Mouse (Mus musculus): ENCODE results near the gene Ankrd63. TPM values are rescaled to one million over a fixed set of nuclear protein-coding genes. Genes with fewer than 3 reads are reported as not detected.
A peak's percentile ranks its signal among the peaks of the same experiment; 100 is the strongest.

Ankrd63 gene
- total and polyA plus RNA-seq, 3 experiments, result 0.08 to 0.53 TPM; not detected in 1

DNA sequence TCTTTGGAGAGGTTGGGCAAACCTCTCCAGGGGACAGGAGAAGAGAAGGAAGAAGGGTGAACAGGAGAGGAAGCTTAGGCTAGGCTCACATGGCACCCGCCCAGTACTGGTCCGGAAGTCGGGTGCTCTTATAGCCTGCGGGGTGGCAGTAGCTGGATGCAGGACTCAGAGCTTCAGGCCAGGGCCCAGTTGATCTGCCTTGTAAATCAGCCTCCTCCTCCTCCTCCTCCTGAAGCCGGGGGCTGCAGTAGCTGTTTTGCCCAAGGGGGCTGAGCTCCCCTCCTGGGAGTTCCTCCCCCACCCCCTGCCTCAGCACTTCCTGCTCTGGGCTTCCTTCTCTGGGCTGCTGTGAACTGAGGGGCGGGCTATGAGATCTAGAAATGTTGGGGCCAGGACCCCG, 24.6 kb upstream of the Ankrd63 start, which contains the start of gene Plcb2 (continued):
- TF ChIP-seq HCFC1 (IDR thresholded peaks at IDR 0.05; ENCODE audit: low read depth, low read length) (peak; percentile 15; the same call in 1 of the 2 replicates), NELFE (IDR thresholded peaks at IDR 0.05; ENCODE audit: low read depth, low read length) (peak; percentile 62), ZMIZ1 (IDR thresholded peaks at IDR 0.05; ENCODE audit: low read depth, low read length) (no peak; the same call in 1 of the 2 replicates), GATA1 (IDR thresholded peaks at IDR 0.05; ENCODE audit: low read depth, low read length) (no peak), MYB (IDR thresholded peaks at IDR 0.05; ENCODE audit: low read depth, low read length) (no peak), SIN3A (IDR thresholded peaks at IDR 0.05; ENCODE audit: low read length) (peak; percentile 35; the same call in 1 of the 2 replicates), MAZ (IDR thresholded peaks at IDR 0.05; ENCODE audit: low read depth, low read length) (peak; percentile 50; the same call in 1 of the 2 replicates), POLR2A (IDR thresholded peaks at IDR 0.05; ENCODE audit: control insufficient read depth in 1 of 2, insufficient read depth in 1 of 2, low read depth in 1 of 2, low read length in 2 of 2, poor library complexity in 1 of 2) (peak; percentile 47 to 73; a peak in 3 of 4 replicates), MYC (IDR thresholded peaks at IDR 0.05; ENCODE audit: low read depth, low read length) (0 out of 2 replicates have a peak, but pooled peaks have one; percentile 53), GABPA (IDR thresholded peaks at IDR 0.05; ENCODE audit: low read depth, low read length) (no peak), JUND (IDR thresholded peaks at IDR 0.05; ENCODE audit: low read depth, low read length) (no peak)

DNA sequence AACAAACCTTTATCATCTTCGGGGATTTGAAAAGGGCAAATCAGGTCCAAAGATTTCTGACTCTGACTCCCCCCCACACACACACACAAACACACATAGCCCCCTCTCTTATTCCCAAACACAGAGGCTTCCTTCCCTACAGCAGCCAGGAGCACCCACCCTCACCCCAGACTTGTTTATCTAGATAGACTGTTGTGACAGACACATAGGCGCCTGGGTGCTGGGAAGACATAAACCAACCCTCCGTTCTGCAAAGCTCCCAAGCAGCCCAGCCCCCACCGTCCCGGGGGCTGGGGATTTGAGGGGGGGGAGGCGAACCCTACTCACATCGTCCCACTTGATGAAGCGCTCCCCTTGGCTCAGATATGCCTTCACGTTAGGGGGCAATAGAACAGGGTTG, 24.1 kb upstream of the Ankrd63 start:
- Histone ChIP-seq H3K27ac (ENCODE audit: control insufficient read depth, low read depth, low read length) (peak overlapping the region; percentile 89), H3K4me1 (ENCODE audit: control insufficient read depth in 1 of 2, insufficient read depth in 2 of 2, low read length in 2 of 2) (peaks cover 10 to 37% of the 10 kb centered on the region in 2 experiments), H3K4me3 (ENCODE audit: control insufficient read depth in 1 of 2, insufficient read depth in 1 of 2, low read depth in 2 of 2, low read length in 2 of 2) (peak overlapping the region; percentile 60 to 68), H3K27me3 (ENCODE audit: control insufficient read depth in 1 of 2, insufficient read depth in 2 of 2, low read length in 2 of 2) (no peaks in the 10 kb centered on the region), H3K9ac (ENCODE audit: control insufficient read depth, low read depth, low read length, poor library complexity, severe bottlenecking) (peak overlapping the region; percentile 75), H3K79me2 (ENCODE audit: control insufficient read depth, insufficient read depth, low read length, poor library complexity) (peaks cover 15% of the 10 kb centered on the region), H3K36me3 (ENCODE audit: control insufficient read depth in 1 of 2, insufficient read depth in 2 of 2, low read length in 2 of 2) (peaks cover 0 to 31% of the 10 kb centered on the region in 2 experiments; a peak in 3 of 4 replicates), H3K9me3 (replicated peaks; ENCODE audit: insufficient read depth, low read length) (no peaks in the 10 kb centered on the region)
- TF ChIP-seq ZC3H11A (IDR thresholded peaks at IDR 0.05; ENCODE audit: low read depth, low read length) (no peak), CHD2 (IDR thresholded peaks at IDR 0.05; ENCODE audit: low read length) (no peak), POLR2AphosphoS2 (IDR thresholded peaks at IDR 0.05; ENCODE audit: low read length) (no peak), GATA1 (IDR thresholded peaks at IDR 0.05; ENCODE audit: low read depth, low read length) (no peak), BHLHE40 (IDR thresholded peaks at IDR 0.05; ENCODE audit: borderline replicate concordance, low read depth, low read length) (no peak), ELF1 (IDR thresholded peaks at IDR 0.05; ENCODE audit: low read depth, low read length) (no peak), TCF12 (IDR thresholded peaks at IDR 0.05; ENCODE audit: low read depth, low read length) (no peak), POLR2AphosphoS5 (IDR thresholded peaks at IDR 0.05; ENCODE audit: borderline replicate concordance, low read depth, low read length) (no peak), HCFC1 (IDR thresholded peaks at IDR 0.05; ENCODE audit: low read depth, low read length) (peak; percentile 18; the same call in 1 of the 2 replicates), NELFE (IDR thresholded peaks at IDR 0.05; ENCODE audit: low read depth, low read length) (no peak), MAFK (IDR thresholded peaks at IDR 0.05; ENCODE audit: borderline replicate concordance, low read depth, low read length) (no peak), USF1 (IDR thresholded peaks at IDR 0.05; ENCODE audit: low read depth, low read length) (no peak), MYB (IDR thresholded peaks at IDR 0.05; ENCODE audit: low read depth, low read length) (no peak), NRF1 (IDR thresholded peaks at IDR 0.05; ENCODE audit: insufficient read depth, low read depth, low read length, poor library complexity, severe bottlenecking) (no peak), EP300 (IDR thresholded peaks at IDR 0.05; ENCODE audit: low read depth in 1 of 2, low read length in 2 of 2) (0 out of 4 replicates have a peak, but pooled peaks of 1 of the 2 experiments have one; percentile 5), USF2 (IDR thresholded peaks at IDR 0.05; ENCODE audit: borderline replicate concordance in 1 of 2, insufficient read depth in 1 of 2, low read depth in 1 of 2, low read length in 2 of 2) (no peak), RAD21 (IDR thresholded peaks at IDR 0.05; ENCODE audit: low read depth, low read length) (no peak), ZMIZ1 (IDR thresholded peaks at IDR 0.05; ENCODE audit: low read depth, low read length) (no peak), SIN3A (IDR thresholded peaks at IDR 0.05; ENCODE audit: low read length) (peak; percentile 24; the same call in 1 of the 2 replicates), ZNF384 (IDR thresholded peaks at IDR 0.05; ENCODE audit: low read depth, low read length) (no peak), UBTF (IDR thresholded peaks at IDR 0.05; ENCODE audit: borderline replicate concordance, insufficient read depth, low read depth, low read length) (no peak)
- no peak for DNase-seq (ENCODE audit: low read depth, low spot score)
